Mouse (Mus musculus) c-Kit-positive CD71-positive TER-119-positive erythroid progenitor cells, embryonic 14.5 days (primary cell): ENCODE measurements at regions not wholly inside any gene's neighbourhood (a gene's known extent, or its start where the extent isn't known, plus 50 kb on each side); places are given as distances from the start of the nearest gene placed in this dataset.
A peak's percentile ranks its signal among the peaks of the same experiment; 100 is the strongest.

Experiments used
- DNase-seq: peaks from one replicate; pipeline ENCODE4 v3.0.0-alpha.2; 2013; ENCODE audit warnings: low spot score

- no peak for DNase-seq
These were observed 357.2 kb upstream of the Actbl2 start for GRCm38 (mm10) chr13:110897621-110898020.

GRCm38 (mm10) chr13:110902994-110903644, 351.7 kb upstream of the Actbl2 start:
- peak; percentile 3 for DNase-seq

GRCm38 (mm10) chr13:110907319-110907955, 347.4 kb upstream of the Actbl2 start:
- DNase-seq = no peak

- DNase-seq = no peak
These were observed 342.9 kb upstream of the Actbl2 start for GRCm38 (mm10) chr13:110911866-110912265.

GRCm38 (mm10) chr13:110913177-110913576, 341.6 kb upstream of the Actbl2 start:
- no peak for DNase-seq

DNA sequence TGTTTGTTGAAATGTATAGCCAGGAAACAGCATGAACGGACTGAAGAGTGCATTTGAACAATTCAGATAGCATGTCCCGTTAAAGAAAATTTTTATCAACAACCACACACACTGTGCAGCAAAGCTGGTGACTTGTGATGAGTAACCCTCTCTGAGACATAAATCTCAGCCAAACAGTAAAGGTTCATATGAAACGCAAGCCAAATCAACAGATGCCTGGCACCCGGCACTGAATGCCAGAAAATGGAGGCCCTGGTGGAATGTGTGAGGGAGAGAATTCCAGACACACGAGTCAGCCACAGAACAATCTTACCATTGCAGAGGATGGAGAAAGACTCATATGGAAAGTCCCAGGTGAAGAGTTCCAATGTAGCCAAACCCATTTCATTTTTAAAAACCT, 341.1 kb upstream of the Actbl2 start:
- DNase-seq = no peak

DNA sequence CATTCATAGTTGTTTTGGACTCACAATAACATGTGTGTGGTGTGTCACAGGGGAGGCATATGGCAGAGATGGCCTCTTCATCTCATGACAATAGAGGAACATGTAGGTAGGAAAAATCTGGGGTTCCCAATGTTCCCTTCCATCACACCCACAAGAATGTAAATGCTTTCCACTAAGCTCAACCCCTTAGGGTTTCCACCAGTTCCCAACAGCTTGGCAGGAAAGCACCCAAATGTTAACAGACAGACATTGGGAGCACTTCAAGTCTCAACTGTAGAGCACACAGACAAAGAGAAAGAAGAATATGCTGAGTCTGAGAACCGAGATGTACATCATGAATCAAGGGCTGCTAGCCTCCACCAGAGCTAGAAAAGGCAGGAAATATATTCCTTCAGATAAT, 339.7 kb upstream of the Actbl2 start:
- no peak for DNase-seq

- DNase-seq = no peak
These were observed 330.9 kb upstream of the Actbl2 start for GRCm38 (mm10) chr13:110923936-110924335.

DNA sequence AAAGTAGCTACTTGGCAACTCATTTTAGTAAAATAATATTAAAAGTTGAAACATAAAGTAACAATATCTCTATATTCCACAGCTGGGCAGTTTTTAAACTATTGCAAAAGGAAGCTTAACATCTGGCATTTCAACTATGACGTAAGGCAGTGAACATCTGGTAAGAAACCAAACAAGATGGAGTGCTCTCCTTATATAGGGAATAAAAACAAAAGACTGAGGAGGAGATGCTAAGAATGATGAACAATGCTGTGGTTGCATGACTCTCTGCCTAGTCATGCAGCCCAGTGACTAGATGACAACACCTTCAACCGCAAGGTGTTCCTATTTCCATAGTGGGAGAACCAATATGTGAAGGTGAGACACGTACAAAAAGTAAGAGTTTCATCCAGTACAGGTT, 329.9 kb upstream of the Actbl2 start:
- no peak for DNase-seq

DNA sequence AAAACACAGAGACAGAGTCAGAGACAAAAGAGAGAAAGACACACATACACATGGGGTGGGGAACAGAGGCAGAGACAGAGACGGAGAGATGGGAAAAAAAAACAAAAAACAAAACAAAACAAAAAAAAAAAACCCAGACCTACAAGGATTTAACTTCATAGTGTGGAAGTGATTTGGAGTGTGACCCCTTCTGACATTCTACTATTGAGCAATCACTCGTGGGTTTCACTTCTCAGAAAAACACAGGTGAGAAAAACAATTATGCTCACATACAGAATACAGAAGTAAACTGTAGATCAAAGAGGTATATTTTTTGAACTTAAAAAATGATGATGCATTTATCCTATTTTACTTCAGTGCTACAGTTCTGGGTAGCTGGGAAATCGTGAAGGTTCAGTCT, 326.7 kb upstream of the Actbl2 start:
- DNase-seq = no peak

DNA sequence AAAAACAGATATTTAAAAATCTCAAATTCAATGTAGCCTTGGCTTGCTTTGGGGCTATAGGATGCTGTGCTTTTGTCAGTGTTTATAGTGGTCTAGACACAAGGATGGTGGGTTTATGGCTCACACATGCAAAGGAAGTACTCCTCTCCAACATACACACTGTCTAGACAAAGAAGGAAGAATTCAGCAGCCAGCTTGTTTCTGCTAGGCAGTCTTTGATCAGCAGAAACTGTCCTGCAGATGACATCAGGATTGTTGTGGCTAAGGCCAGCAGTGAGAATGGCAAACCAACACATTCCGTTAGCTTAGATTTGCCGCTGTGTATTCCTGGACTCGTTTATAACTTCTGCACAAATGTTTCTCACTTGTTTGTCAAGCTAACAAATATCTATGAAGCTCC, 325.9 kb upstream of the Actbl2 start:
- no peak for DNase-seq

- DNase-seq = no peak
These were observed 325.2 kb upstream of the Actbl2 start for GRCm38 (mm10) chr13:110929579-110929978.

DNA sequence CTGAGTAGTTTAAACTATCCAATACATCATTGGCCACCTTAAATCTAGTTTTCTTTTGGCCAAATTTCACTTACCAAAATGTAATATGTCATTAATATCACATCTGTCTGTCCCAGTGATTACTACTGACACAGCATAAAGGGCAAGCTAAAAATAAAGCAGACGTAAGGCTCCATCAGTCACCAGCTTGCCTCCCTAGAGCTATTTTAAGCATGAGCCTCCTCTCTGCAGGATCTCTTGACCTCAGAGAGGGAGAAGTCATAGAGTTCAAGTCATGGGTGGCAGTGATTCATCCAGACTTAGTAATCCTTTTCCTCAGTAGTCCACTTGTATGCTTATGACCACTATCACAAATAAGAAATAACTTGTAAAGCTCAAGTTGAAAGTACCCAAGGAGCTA, 313.2 kb upstream of the Actbl2 start:
- no peak for DNase-seq

DNA sequence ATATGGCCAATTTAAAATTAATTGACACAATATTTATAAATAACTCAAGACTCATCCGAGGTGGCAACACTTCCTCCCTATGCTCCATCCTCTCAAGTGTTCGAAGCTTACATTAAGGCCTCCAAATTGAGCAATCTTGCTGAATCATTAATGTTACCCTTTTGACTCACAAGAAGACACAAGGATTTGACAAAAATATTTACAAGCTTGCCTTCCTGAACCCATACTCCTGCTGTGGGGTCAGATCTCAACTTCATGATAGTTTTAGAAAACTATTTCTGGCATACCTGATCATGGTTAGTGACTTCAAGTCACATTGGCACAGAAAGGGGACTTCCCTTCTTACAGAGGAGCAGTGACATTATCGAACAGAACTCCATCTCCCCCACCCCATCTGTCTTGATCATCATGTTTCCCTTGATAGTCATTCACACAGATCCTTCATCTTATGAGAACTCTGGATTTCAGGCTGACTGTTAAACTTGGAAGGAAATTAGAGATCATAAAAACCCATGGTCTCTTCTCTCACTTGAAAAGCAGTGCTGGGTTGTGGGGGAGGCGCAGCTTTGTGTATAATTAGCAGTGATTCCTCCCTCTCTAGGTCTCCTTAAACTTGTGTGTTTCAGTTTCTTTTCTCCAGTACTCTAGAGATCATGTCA, 311.7 kb upstream of the Actbl2 start:
- no peak for DNase-seq

DNA sequence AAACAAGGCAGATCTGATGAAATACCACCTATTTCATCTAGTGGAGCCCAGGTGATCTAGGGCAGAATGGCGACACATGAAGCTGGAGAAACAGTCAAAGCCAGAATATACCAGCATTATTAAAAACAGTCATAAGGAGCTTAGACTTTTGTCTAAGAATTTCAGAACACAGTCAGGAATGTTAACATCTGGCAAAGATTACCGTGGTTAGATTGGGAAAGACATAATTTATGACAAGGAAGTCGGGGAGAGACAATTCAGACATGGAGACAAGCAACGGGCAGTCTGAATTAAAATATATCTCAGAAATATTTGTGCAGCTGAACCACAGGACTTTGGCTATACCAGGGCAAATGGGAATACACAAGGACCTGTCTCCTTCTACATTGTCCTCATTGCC, 310.8 kb upstream of the Actbl2 start:
- no peak for DNase-seq

- no peak for DNase-seq
These were observed 310.1 kb upstream of the Actbl2 start for GRCm38 (mm10) chr13:110944683-110945082.

- no peak for DNase-seq
These were observed 294.6 kb upstream of the Actbl2 start for GRCm38 (mm10) chr13:110960212-110960611.

- no peak for DNase-seq
These were observed 287.7 kb upstream of the Actbl2 start for GRCm38 (mm10) chr13:110967109-110967508.

- peak; percentile 24 for DNase-seq
These were observed 286.9 kb upstream of the Actbl2 start for GRCm38 (mm10) chr13:110967626-110968506.

- no peak for DNase-seq
These were observed 286.3 kb upstream of the Actbl2 start for GRCm38 (mm10) chr13:110968507-110968905.

DNA sequence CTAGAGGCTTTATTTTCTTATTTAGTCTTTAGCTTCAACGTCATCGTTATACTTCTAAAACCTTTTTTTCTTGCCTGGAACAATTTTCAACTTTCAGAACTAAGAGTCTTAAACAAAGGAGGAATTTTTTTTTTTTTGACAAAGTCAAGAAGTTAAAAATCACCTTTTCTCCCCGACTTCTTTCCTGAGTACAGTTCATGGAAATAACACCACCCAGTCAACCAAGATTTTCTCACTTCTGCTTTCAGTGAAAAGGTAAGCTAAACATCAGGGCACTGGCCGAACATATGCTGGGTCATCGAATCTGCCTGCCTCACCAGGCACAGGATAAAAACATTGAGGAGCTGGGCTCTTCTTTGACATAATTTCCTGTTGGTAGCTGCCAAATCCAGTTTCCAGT, 277.4 kb upstream of the Actbl2 start:
- DNase-seq = no peak

- DNase-seq = no peak
These were observed 276.8 kb upstream of the Actbl2 start for GRCm38 (mm10) chr13:110978022-110978421.

DNA sequence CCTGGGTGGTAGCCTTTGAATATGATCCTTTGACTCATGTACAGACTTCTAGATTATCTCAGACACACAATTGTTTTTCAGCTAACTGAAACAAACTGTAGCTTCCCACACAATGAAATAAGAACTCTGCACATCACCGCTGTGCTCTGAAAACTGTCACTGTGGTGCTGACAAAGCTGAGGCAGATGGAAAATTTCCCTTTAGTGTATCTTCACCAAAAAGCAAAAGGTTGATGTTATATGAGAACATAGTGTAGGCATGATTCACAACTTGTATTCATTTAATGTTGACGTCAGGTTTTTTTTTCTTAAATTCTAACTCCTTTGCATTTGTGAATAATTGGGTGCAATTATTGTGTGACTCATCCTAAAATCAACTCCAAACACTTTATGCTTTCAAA, 264.1 kb upstream of the Actbl2 start:
- no peak for DNase-seq
